Mouse (Mus musculus) MEL (cell line): Measurements from ENCODE around the gene 1700001P01Rik. TPM values are rescaled to one million over a fixed set of nuclear protein-coding genes. Genes with fewer than 3 reads are reported as not detected.

Experiments
- DNase-seq: peaks from one replicate; pipeline ENCODE4 v3.0.0; 2011; ENCODE audit warnings: low read depth, low spot score
- H3K27ac ChIP-seq: 2 replicates; pipeline ENCODE4 v1.5.1; 2012; ENCODE audit warnings: low read depth, mild to moderate bottlenecking, control low read depth, low read length, moderate library complexity; ENCODE audit not compliant: control insufficient read depth
- H3K27me3 ChIP-seq, 2 experiments: fragments of 150-350 bp in 1 of 2; sonication (generic) in 1 of 2; 2 replicates each; pipeline ENCODE4 v1.6.1; 2012; ENCODE audit warnings: low read length in 2 of 2, mild to moderate bottlenecking in 2 of 2, improper control_type of control experiment in 1 of 2, moderate library complexity in 1 of 2; ENCODE audit not compliant: insufficient read depth in 2 of 2, control insufficient read depth in 1 of 2
- H3K36me3 ChIP-seq, 2 experiments: 2 replicates each; pipeline ENCODE4 v1.6.1; 2012 to 2014; ENCODE audit warnings: low read length in 2 of 2, improper control_type of control experiment in 1 of 2, inconsistent platforms in 1 of 2, mild to moderate bottlenecking in 1 of 2; ENCODE audit not compliant: insufficient read depth in 2 of 2, control insufficient read depth in 1 of 2
- H3K4me1 ChIP-seq, 2 experiments: fragments of 150-350 bp in 1 of 2; sonication (generic) in 1 of 2; 2 replicates each; pipeline ENCODE4 v1.6.1; 2012; ENCODE audit warnings: low read length in 2 of 2, improper control_type of control experiment in 1 of 2, mild to moderate bottlenecking in 1 of 2; ENCODE audit not compliant: insufficient read depth in 2 of 2, control insufficient read depth in 1 of 2
- H3K4me3 ChIP-seq, 2 experiments: fragments of 150-350 bp in 1 of 2; sonication (generic) in 1 of 2; 2 replicates each; pipeline ENCODE4 v1.5.1; 2012; ENCODE audit warnings: low read depth in 2 of 2, low read length in 2 of 2, mild to moderate bottlenecking in 2 of 2, moderate library complexity in 2 of 2, control low read depth in 1 of 2, improper control_type of control experiment in 1 of 2; ENCODE audit not compliant: control insufficient read depth in 1 of 2, insufficient read depth in 1 of 2
- H3K79me2 ChIP-seq: 2 replicates; pipeline ENCODE4 v1.6.1; 2012; ENCODE audit warnings: mild to moderate bottlenecking, low read length, moderate library complexity; ENCODE audit not compliant: control insufficient read depth, poor library complexity, insufficient read depth
- H3K9ac ChIP-seq: 2 replicates; pipeline ENCODE4 v1.6.1; 2012; ENCODE audit warnings: low read depth, mild to moderate bottlenecking, control low read depth, low read length, moderate library complexity; ENCODE audit not compliant: control insufficient read depth, poor library complexity, severe bottlenecking
- H3K9me3 ChIP-seq: fragments of 150-350 bp; sonication (generic); replicated peaks from 2 replicates; pipeline ENCODE4 v1.6.1; 2012; ENCODE audit warnings: mild to moderate bottlenecking, low read length, improper control_type of control experiment, moderate library complexity; ENCODE audit not compliant: insufficient read depth
- BHLHE40 ChIP-seq: IDR thresholded peaks from 2 replicates; pipeline ENCODE4 v1.6.1; 2012; ENCODE audit warnings: low read depth, mild to moderate bottlenecking, inconsistent platforms, low read length, improper control_type of control experiment, borderline replicate concordance
- CHD2 ChIP-seq: IDR thresholded peaks from 2 replicates; pipeline ENCODE4 v1.6.1; 2011; ENCODE audit warnings: low read length, improper control_type of control experiment
- E2F4 ChIP-seq: IDR thresholded peaks from 2 replicates; pipeline ENCODE4 v1.6.1; 2011; ENCODE audit warnings: low read depth, low read length, improper control_type of control experiment, borderline replicate concordance
- ELF1 ChIP-seq: IDR thresholded peaks from 2 replicates; pipeline ENCODE4 v1.6.1; 2014; ENCODE audit warnings: low read depth, mild to moderate bottlenecking, inconsistent platforms, low read length, improper control_type of control experiment, moderate library complexity
- EP300 ChIP-seq, 2 experiments: IDR thresholded peaks; 2 replicates each; pipeline ENCODE4 v1.6.1; 2011; ENCODE audit warnings: improper control_type of control experiment in 2 of 2, low read length in 2 of 2, low read depth in 1 of 2, mild to moderate bottlenecking in 1 of 2
- MAFK ChIP-seq: IDR thresholded peaks from 2 replicates; pipeline ENCODE4 v1.6.1; 2011; ENCODE audit warnings: low read depth, mild to moderate bottlenecking, low read length, improper control_type of control experiment, borderline replicate concordance
- MAX ChIP-seq: IDR thresholded peaks from 2 replicates; pipeline ENCODE4 v1.6.1; 2011; ENCODE audit warnings: low read length, improper control_type of control experiment
- MEF2A ChIP-seq: IDR thresholded peaks from 2 replicates; pipeline ENCODE4 v1.6.1; 2014; ENCODE audit warnings: low read depth, mild to moderate bottlenecking, inconsistent platforms, low read length, improper control_type of control experiment; ENCODE audit not compliant: poor library complexity, insufficient replicate concordance, severe bottlenecking; ENCODE audit errors: extremely low read depth
- MYB ChIP-seq: IDR thresholded peaks from 2 replicates; pipeline ENCODE4 v1.6.1; 2011; ENCODE audit warnings: mild to moderate bottlenecking, low read depth, low read length, improper control_type of control experiment
- NRF1 ChIP-seq: IDR thresholded peaks from 2 replicates; pipeline ENCODE4 v1.6.1; 2014; ENCODE audit warnings: low read depth, mild to moderate bottlenecking, inconsistent platforms, low read length, improper control_type of control experiment, moderate library complexity; ENCODE audit not compliant: poor library complexity, insufficient read depth, severe bottlenecking
- POLR2AphosphoS5 ChIP-seq: IDR thresholded peaks from 2 replicates; pipeline ENCODE4 v1.6.1; 2012; ENCODE audit warnings: low read depth, borderline replicate concordance, mild to moderate bottlenecking, inconsistent platforms, low read length, moderate library complexity, mixed read lengths
- SMC3 ChIP-seq: IDR thresholded peaks from 2 replicates; pipeline ENCODE4 v1.6.1; 2011; ENCODE audit warnings: low read depth, low read length, improper control_type of control experiment
- polyA plus RNA-seq, 2 experiments: library from polyadenylated mRNA; stranded (reverse) in 1 of 2; unstranded in 1 of 2; fragments of >175 nt in 1 of 2; fragments of >200 nt in 1 of 2; gene quantifications; 2 replicates each; pipeline versions ENCODE4 v1.2.1 to v1.2.4; 2012; ENCODE audit warnings: low replicate concordance in 2 of 2, low read depth in 1 of 2; ENCODE audit not compliant: insufficient read length in 2 of 2, insufficient read depth in 1 of 2, missing spikeins in 1 of 2
- total RNA-seq: library from RNA; depleted of rRNA; stranded (reverse); fragments of 300-350 nt; gene quantifications from 2 replicates; pipeline ENCODE4 v1.2.3, GENCODE M21; 2012

1700001P01Rik gene
- total and polyA plus RNA-seq, 3 experiments, result 0.43 to 0.69 TPM; not detected in 1

GRCm38 (mm10) chr11:97824168-97824567, 48.5 kb upstream of the 1700001P01Rik start:
- no peaks in the 10 kb centered on the region for H3K9me3 ChIP-seq
- peaks cover 11 to 19% of the 10 kb centered on the region in 2 experiments for H3K4me1 ChIP-seq
- no peak overlapping the region for H3K27ac ChIP-seq
- no peak for DNase-seq
- no peak overlapping the region for H3K4me3 ChIP-seq
- H3K9ac ChIP-seq, result no peak overlapping the region
- TF ChIP-seq BHLHE40 (no peak), E2F4 (no peak), EP300 (IDR thresholded peaks at IDR 0.05; ENCODE audit: low read depth in 1 of 2, low read length in 2 of 2) (no peak), MAX (no peak), ELF1 (no peak), POLR2AphosphoS5 (no peak), MAFK (no peak), NRF1 (no peak), MEF2A (no peak), MYB (no peak), CHD2 (no peak)
- TF ChIP-seq, all 39 proteins: peak for 0
- H3K36me3 ChIP-seq, result peaks cover 1 to 4% of the 10 kb centered on the region in 2 experiments
- H3K79me2 ChIP-seq, result no peaks in the 10 kb centered on the region
- no peaks in the 10 kb centered on the region for H3K27me3 ChIP-seq

GRCm38 (mm10) chr11:97822840-97823603, 47.3 kb upstream of the 1700001P01Rik start:
- H3K4me1 ChIP-seq, result peaks cover 11 to 22% of the 10 kb centered on the region in 2 experiments
- no peak for TF ChIP-seq CHD2
- no peak for TF ChIP-seq MAX
- no peak for TF ChIP-seq SMC3
- TF ChIP-seq, all 39 proteins: peak for 0
- H3K36me3 ChIP-seq, result peaks cover 1 to 6% of the 10 kb centered on the region in 2 experiments
- H3K9me3 ChIP-seq, result no peaks in the 10 kb centered on the region
- H3K27me3 ChIP-seq, result no peaks in the 10 kb centered on the region
- no peaks in the 10 kb centered on the region for H3K79me2 ChIP-seq
- H3K9ac ChIP-seq, result no peak overlapping the region
- no peak for DNase-seq
- no peak overlapping the region for H3K4me3 ChIP-seq
- H3K27ac ChIP-seq, result no peak overlapping the region
